Mouse (Mus musculus): ENCODE measurements around the gene Pclaf. TPM values are rescaled to one million over a fixed set of nuclear protein-coding genes. Genes with fewer than 3 reads are reported as not detected.

Gene Pclaf
- total RNA-seq, 2 experiments from 2014 or later = 0.81 to 0.84 TPM

Other genes starting within 250 kb of the Pclaf start
- 100 to 1,000 TPM; 249 to 259 TPM for gene Oaz2, start 222.2 kb upstream of the Pclaf start, total RNA-seq (2021)
- gene Zfp609, start 62.7 kb upstream of the Pclaf start, total RNA-seq (2021) = 10 to 100 TPM; 23.2 to 28.0 TPM
- gene Trip4, start 18.6 kb downstream of the Pclaf start, total RNA-seq (2021) = 10 to 100 TPM; 15.9 to 18.3 TPM
- gene Csnk1g1, start 18.7 kb downstream of the Pclaf start, total RNA-seq (2021) = 10 to 100 TPM; 11.9 to 12.0 TPM
- 100 to 1,000 TPM; 144 to 157 TPM for gene Ppib, start 170.0 kb downstream of the Pclaf start, total RNA-seq (2021)
- gene Snx22, start 179.5 kb downstream of the Pclaf start, total RNA-seq (2021) = under 1 TPM; 0.59 to 0.83 TPM
- gene Snx1, start 236.3 kb downstream of the Pclaf start, total RNA-seq (2021) = 10 to 100 TPM; 27.6 to 30.4 TPM
- gene Ciao2a, start 236.4 kb downstream of the Pclaf start, total RNA-seq (2021) = 10 to 100 TPM; 62.4 to 64.9 TPM